Mouse (Mus musculus) urinary bladder, postnatal 14 days (tissue): ENCODE data around the gene Xpa.

Experiments used
- DNase-seq: peaks from one replicate; pipeline ENCODE4 v3.0.0; 2021; ENCODE audit warnings: low spot score

The Xpa gene

DNA sequence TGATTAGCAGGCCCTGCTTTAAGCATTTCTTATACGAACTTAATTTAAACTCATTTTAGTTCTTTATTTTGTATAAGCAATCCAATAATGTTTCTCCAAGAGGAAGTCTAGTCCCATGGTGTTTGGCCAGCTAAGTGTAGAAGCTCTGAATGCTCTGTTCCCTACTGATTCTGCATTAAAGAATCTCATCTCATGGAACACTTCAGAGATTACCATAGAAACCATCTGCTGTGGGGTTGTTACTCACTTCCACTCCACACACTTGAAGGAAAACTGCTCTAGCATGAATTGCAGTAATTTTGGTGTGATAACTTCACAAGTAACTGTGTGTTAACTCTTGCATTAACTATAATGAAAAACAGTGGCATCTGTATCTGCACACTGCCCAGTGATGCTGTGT lies 49.2 kb downstream of the Xpa start:
- DNase-seq: no peak

DNA sequence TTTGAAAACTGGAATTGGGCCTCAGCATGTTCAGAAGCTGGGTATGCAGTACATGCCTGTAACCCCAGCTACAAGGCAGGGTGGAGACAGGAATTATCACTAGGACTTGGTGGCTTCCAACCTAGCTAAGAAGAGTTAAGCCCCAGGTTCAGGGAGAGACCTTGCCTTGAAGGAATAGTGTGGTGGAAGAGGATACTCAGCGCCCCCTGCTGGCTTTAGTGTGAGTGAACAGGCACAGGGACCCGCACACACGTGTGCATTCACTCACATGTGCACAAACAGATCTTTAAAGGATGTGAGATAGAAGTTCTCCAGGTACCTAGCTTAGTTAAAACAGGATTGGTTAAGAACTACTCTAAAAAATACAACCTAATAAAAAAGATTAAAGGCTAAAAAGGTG lies 51.8 kb downstream of the Xpa start:
- no peak for DNase-seq

DNA sequence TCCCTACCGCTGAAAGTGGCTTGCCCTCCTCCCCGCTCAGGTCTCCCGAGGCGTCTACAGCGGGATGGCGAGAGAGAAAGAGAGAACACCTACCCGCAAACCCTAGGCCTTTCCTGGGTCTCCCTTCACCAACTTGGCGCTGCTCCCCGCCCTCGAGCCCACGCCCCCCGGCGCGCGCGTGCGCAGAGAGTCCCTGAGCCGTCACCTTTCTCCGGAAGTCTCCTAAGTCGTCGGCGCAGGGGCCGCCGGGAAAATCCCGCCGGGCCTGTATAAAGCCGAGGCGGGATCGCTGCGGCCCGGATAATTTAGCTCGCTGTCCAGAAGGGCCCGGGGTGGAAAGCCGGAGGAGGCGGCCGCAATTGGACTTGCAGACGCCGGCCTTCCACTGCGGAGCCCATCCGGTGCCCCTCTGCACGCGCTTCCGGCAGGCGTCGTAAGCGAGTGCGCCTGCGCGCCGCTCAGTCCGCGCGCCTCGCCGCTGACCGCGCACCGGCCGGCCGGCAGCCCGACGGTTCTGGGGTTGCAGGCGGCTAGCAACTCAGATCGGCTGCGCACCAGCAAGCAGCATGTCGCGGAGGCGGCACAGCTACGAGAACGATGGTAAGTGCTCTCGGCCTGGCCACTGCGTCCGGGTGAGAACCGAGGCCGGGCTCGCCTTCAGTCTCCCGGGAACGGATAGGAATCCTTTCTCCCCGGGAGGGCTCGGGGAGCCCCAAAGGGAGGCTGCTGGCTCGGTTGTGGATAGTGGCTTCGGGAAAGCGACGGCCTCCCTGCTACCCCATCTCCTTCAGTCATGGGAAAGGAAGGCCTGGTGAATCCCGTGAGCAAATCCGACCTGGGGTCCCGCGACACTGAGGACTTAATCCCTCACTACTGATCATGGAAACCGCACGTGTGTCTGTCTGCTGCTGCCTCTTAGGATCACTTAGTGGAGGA lies 57.6 kb downstream of the Xpa start, which contains the start of the genes Ncbp1 and Tstd2:
TSS of gene Ncbp1 (plus strand) at position 327 of the 936 bp plus-strand sequence.
TSS of gene Tstd2 (minus strand) at position 408 of the 936 bp plus-strand sequence.
- peak; percentile 91 for DNase-seq

DNA sequence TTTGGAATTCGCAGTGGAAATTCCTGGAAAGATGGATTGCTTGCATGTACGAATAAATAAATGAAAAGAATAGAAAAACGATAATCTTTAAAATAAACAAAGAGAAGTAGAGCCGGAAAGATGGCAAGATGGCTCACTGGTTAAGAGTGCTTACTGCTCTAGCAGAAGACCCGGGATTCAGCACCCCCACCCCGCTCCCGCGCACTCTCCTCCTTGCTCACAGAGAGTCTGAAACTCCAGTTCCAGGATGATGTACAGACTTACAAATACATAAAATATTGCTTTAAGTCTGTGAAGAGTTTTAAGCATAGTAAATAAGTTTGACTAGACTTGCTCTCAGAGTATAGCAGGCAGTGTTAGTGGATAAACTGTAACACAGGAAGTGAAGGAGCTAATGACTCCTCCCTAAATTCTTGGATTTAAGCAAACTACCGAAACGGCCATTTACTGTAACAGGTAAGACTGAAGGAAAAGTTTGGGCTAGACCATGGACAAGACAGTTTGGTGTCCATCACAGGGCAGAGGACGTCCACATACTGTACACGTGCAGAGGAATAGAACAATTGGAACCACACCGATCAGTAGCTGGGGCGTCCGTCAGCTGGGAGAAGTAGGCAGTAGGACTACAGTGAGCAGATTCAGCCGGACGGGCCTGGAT lies 58.4 kb downstream of the Xpa start:
- DNase-seq: no peak

DNA sequence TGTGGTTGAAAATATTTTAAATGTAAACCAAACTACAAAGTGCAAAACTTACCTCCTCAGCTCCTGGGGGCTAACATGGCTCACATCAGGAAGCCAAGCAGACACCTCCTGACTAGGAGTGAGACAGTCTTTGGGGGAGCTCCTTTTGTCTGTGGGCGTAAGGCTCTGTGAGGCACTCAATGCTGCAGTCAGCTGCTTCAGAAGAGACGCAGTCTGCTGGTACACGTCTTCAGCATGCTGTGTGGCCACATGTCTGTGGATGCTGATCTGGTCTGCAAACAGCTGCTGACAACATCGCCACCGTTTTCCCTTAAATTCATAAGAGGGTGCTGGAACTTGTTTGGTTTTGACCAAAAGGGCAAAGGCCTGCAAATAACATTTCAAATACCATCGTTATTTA lies 64.3 kb downstream of the Xpa start:
- DNase-seq: no peak

DNA sequence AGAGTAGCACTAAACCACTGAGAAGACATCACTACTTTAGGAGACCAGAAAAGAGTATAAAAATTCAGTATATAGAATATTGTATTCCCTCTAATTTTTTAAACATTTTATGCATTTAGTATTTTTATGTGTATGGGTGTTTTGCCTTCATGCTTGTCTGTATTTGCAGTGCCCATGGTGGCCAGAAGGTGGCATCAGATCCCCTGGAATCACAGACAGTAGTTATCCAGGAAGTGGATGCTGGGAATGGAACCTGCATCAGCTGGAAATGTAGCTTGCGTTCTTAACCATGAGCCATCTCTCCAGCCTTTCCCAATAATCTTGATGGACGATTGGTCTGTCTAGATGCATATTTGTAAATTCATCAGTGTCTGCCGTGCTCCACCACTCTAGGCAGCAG lies 65.9 kb downstream of the Xpa start:
- peak; percentile 55 for DNase-seq

DNA sequence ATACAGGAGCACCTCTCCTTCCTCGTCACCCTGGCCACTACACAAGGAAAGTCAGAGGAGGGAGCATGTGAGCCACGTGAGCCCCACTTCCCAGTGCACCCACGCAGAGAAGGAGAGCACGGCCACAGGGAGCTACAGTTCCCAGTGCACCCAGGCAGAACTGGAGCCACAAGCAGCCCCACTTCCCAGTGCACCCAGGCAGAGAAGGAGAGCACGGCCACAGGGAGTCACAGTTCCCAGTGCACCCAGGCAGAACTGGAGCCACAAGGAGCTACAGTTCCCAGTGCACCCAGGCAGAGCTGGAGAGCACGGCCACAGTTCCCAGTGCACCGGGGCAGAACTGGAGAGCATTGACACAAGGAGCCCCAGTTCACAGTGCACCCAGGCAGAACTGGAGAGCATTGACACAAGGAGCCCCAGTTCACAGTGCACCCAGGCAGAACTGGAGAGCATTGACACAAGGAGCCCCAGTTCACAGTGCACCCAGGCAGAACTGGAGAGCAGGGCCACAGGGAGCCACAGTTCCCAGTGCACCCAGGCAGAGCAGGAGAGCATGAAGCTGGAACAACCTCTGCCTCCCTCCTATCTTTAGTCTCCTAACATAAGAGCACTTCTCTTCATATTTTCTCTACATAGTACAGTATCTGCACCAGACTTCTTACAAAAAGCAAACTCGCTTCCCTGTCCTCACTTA lies 66.7 kb downstream of the Xpa start:
- DNase-seq: no peak

DNA sequence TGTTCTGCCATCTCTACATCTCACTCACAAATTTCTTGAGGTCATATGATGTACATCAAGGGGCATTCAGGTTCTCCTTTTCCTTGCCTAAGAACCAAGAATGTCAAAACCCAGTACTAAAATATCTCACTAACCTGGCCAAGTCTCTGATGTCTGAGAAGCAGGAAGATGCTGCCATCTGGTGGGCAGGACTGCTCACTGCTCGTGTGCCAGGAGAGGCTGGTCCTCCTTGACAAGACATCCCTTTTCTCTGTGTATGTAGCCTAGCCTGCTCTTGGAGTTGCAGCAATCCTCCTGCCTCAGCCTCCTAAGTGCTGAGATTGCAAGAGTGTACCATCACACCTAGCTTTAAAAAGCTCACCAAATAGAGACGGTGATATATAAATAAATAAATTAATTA lies 69.6 kb downstream of the Xpa start:
- DNase-seq: peak; percentile 65

DNA sequence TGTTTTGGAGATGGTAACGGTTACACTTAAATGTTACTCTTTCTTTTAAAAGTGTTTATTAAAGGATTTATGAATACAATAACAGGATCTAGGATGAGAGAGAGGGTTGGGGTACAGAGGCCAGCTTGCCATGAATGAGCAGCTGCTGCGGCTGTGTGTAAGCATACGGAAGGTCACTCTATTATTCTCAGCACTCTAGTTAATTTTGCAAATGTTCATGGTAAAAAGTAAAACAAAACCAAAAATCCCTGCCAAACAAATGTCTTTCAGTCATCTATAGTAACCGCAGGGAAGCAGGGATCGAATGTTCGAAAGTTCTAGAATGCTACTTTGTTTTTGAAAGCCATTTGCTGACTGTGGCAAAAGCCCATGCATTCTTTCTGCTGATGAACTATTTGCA lies 72.8 kb downstream of the Xpa start:
- no peak for DNase-seq

DNA sequence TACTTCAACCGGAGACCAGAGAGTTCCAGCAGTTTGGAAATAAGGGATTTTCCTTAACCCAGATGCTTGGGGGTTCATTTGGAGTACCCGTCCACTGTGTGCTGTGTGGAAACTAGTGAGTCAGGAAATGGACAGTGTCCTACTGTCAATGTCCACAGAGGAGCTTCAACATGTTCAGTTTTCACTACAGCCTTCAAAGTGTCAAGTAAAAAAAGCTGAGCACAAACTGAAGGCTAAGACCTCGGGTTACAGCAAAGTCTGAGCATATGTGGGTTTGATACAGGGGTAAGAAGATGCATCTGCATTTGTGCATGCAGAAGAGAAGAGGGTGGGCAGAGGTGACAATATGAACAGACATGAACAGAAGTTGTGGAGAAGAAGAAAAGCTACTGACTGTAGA lies 75.3 kb downstream of the Xpa start:
- no peak for DNase-seq

DNA sequence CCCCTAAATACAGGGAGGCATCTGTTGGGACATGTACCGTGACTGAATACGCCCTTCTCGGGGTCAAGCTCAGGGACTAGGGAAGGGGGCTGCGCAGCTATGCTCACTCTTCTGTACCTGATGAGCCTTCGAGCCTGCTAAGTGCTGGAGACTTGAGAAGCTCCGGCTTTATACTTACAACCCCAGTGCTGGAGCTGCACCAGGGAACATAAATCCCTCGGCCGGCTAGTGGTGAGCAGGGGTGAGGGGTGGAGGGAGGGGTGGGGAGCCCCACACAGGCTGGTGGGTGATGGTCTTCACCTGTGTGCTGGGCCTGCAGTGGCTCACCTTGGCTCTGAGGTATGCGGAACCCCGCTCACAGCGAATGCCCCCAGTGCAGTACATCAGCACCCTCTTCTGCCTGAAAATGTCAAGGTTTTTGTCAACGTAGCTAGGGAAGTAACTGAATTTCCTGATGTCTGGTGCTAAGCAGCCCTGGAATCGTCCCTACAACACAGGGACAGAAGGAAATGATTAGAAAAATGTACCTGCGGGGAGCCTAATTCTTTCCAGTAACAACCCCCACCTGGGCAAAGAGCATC lies 76.5 kb downstream of the Xpa start:
- DNase-seq: no peak

DNA sequence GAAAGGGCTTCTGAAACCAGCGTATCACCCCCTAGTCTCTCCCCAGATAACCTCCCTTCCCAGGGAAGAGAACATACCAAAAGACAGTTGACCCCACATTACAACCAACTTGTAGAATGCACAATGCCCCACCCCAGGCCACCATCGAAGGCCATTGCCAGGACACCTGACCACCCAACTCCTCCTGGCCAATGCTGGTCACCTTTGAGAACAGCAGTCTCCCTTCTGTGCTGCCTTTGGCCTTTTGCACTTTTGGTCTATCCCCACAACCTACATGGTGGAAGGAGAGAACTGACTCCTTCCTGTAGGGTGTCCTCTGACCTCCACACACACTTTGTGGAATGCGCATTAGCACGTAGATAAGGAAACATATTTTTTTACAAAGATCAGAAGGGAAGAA lies 78.6 kb downstream of the Xpa start:
- no peak for DNase-seq

DNA sequence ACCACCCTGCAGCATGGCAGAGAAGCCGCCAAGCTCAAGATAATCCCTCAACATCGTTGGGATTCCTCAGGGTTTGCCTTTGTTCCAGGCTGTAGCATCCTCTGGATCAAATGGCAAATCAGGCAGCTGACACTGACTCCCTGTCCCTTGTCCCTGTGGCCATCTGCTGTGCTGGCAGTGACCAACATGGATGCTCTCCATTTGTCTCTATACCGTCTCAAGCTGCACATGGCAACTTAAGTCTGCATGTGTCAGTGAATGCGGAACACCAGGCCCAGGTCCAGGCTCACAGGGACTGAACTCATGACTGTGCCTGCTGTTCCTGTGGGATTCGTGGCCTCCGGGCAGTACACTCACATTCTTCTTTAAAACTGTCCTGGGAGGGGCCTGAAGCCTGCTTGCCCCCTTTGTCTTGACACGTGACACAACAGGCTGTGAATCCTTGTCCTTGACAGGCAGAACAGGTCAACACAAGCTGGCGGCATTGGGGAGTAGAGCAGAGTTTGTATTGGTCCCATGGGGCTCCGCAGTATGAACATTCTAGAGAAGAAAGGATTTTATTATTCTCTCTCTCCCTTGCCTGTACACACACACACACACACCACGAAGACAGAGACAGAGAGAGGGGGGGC lies 79.5 kb downstream of the Xpa start:
- DNase-seq: no peak

DNA sequence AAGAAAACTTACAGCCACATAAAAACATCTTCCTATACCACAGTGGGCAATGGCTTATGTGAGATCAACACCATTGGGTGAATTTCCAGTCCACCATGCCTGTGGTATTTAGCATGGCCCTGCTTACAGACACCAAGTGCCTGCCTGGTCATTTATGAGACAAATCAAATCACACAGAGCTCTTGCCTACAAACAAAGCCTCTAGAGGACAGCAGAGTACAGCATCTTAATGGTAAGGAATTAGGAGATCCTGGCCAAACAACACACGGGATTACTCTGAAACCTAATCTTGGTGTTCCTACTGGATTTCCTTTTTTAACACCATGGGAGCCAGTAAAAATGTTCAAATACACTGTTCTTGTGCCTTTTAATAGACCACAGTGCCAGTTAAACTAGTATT lies 80.8 kb downstream of the Xpa start:
- no peak for DNase-seq

DNA sequence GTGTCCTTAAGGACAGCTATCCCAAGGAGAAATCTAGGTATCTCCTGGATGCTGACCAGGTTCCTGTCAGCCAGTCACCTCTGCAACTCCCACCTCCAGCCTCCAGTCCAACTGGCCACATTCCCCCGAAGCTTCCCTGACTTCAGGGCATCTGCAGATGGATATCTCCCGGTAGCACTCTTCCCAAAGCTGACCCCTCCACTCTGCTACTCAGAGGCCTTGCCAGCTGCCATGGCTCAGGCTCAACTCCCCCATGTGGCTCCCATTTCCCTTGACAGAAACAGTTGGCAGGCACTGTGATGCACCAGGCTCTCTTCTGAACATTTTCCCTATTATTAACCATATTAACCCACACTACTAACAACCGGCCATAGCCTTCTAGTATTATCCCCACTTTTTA lies 84.8 kb downstream of the Xpa start:
- DNase-seq: no peak

DNA sequence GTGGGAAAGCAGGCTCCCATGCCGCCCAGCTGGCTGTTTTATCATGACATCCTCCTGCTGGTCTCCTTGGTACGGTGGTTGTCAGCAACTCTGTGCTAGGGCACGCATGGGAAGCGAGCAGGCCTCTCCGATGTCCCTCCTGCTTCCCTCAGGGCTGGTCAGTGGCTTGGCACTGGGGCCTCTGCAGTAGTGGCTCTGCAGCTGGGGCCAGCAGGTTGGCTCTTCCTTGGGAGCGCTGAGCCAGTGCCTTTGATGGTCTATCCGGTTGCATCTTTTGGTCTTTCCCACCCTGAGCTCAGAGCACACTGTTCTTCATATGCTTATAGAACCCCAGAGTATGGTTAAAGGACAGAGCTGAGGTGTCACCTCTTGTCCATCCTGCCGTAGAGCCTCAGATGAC lies 86.0 kb downstream of the Xpa start:
- DNase-seq: no peak
